Mouse (Mus musculus) midbrain, postnatal 0 days (tissue): ENCODE data around the gene Tenm2. TPM values are rescaled to one million over a fixed set of nuclear protein-coding genes. Genes with fewer than 3 reads are reported as not detected.
A peak's percentile ranks its signal among the peaks of the same experiment; 100 is the strongest.

Experiments
- ATAC-seq: fragments of 200-750 bp; cut with Nextera tagmentation; 2 replicates; pipeline ENCODE4 v1.8.0; 2017; ENCODE audit warnings: moderate number of reproducible peaks, mild to moderate bottlenecking, moderate TSS enrichment, moderate library complexity; ENCODE audit not compliant: low FRiP score
- DNase-seq: peaks from one replicate; pipeline ENCODE4 v3.0.0-alpha.2; 2015; ENCODE audit warnings: low spot score
- H3K27ac ChIP-seq: fragments of 300-500 bp; sonication (generic); 2 replicates; pipeline ENCODE4 v1.5.1; 2014; ENCODE audit warnings: low read depth, mild to moderate bottlenecking, low read length, mixed read lengths
- H3K27me3 ChIP-seq: fragments of 300-500 bp; sonication (generic); 2 replicates; pipeline ENCODE4 v1.6.1; 2014; ENCODE audit warnings: low read length, control low read depth, mixed read lengths; ENCODE audit not compliant: insufficient read depth
- H3K36me3 ChIP-seq: fragments of 300-500 bp; sonication (generic); 2 replicates; pipeline ENCODE4 v1.6.1; 2014; ENCODE audit warnings: low read length, control low read depth, mixed read lengths; ENCODE audit not compliant: insufficient read depth
- H3K4me1 ChIP-seq: fragments of 300-500 bp; sonication (generic); 2 replicates; pipeline ENCODE4 v1.6.1; 2014; ENCODE audit warnings: mild to moderate bottlenecking, control low read depth, antibody characterized with exemption, low read length, mixed read lengths; ENCODE audit not compliant: insufficient read depth
- H3K4me2 ChIP-seq: fragments of 300-500 bp; sonication (generic); 2 replicates; pipeline ENCODE4 v1.6.1; 2014; ENCODE audit warnings: low read depth, mild to moderate bottlenecking, low read length, mixed read lengths; ENCODE audit not compliant: poor library complexity, severe bottlenecking
- H3K4me3 ChIP-seq: fragments of 300-500 bp; sonication (generic); 2 replicates; pipeline ENCODE4 v1.5.1; 2014; ENCODE audit warnings: low read depth, mild to moderate bottlenecking, low read length, moderate library complexity
- H3K9ac ChIP-seq: fragments of 300-500 bp; sonication (generic); replicated peaks from 2 replicates; pipeline ENCODE4 v1.6.1; 2014; ENCODE audit warnings: mild to moderate bottlenecking, low read length, moderate library complexity, mixed read lengths; ENCODE audit not compliant: poor library complexity, severe bottlenecking
- H3K9me3 ChIP-seq: fragments of 300-500 bp; sonication (generic); 2 replicates; pipeline ENCODE4 v1.6.1; 2016; ENCODE audit warnings: low read length, control low read depth
- CTCF ChIP-seq: IDR thresholded peaks from 2 replicates; pipeline ENCODE4 v1.5.1; 2016; ENCODE audit warnings: antibody characterized with exemption, mild to moderate bottlenecking
- WGBS: fragments of 180-500 bp; shearing (Covaris S2); extraction: QIAGEN DNeasy Blood & Tissue Kit; methylation state at CpG from one replicate; pipeline ENCODE4 v1.1.7; 2014; 5-methylcytosine and 5-hydroxymethylcytosine counted together
- polyA plus RNA-seq: library from polyadenylated mRNA; unstranded; fragments of >200 nt; fragmentation: Nextera tagmentation; extraction: Ambion mirVana; gene quantifications from 2 replicates; pipeline ENCODE4 v1.2.1, GENCODE M21; 2015
- total RNA-seq: library from RNA; depleted of rRNA; stranded (reverse); fragments of >200 nt; gene quantifications from 2 replicates; pipeline ENCODE4 v1.2.3, GENCODE M21; 2014

The Tenm2 gene
- total and polyA plus RNA-seq, 2 experiments from 2014 or later = 62.6 to 138 TPM

GRCm38 (mm10) chr11:36698268-36698667 is 537.5 kb downstream of the Tenm2 start:
- no peaks in the 10 kb centered on the region for H3K9me3 ChIP-seq
- WGBS = 43% methylated on average over 7 of the region's 7 CpGs
- H3K9ac ChIP-seq = no peak overlapping the region
- no peaks in the 10 kb centered on the region for H3K27me3 ChIP-seq
- no peak overlapping the region for H3K27ac ChIP-seq
- no peaks in the 10 kb centered on the region for H3K36me3 ChIP-seq
- peaks cover 10% of the 10 kb centered on the region; the same call in 1 of the 2 replicates for H3K4me1 ChIP-seq
- H3K4me3 ChIP-seq = no peak overlapping the region
- no peak overlapping the region for H3K4me2 ChIP-seq
- ATAC-seq = no peak
- no peak for TF ChIP-seq CTCF
- DNase-seq = no peak

GRCm38 (mm10) chr11:36697816-36698215 is 537.9 kb downstream of the Tenm2 start:
- peaks cover 10% of the 10 kb centered on the region; the same call in 1 of the 2 replicates for H3K4me1 ChIP-seq
- no peak overlapping the region for H3K4me3 ChIP-seq
- no peak overlapping the region for H3K4me2 ChIP-seq
- ATAC-seq (no peak), DNase-seq (no peak)
- no peaks in the 10 kb centered on the region for H3K9me3 ChIP-seq
- H3K9ac ChIP-seq = no peak overlapping the region
- no peaks in the 10 kb centered on the region for H3K27me3 ChIP-seq
- H3K27ac ChIP-seq = no peak overlapping the region
- H3K36me3 ChIP-seq = no peaks in the 10 kb centered on the region
- 47% methylated on average over 8 of the region's 8 CpGs for WGBS
- TF ChIP-seq CTCF = no peak

- H3K4me1 ChIP-seq = peaks cover 10% of the 10 kb centered on the region; the same call in 1 of the 2 replicates
- H3K9ac ChIP-seq = no peak overlapping the region
- H3K27me3 ChIP-seq = no peaks in the 10 kb centered on the region
- DNase-seq = peak; percentile 63
- no peaks in the 10 kb centered on the region for H3K9me3 ChIP-seq
- no peak for TF ChIP-seq CTCF
- ATAC-seq = 0 out of 2 replicates have a peak, but pooled peaks have one; percentile 38
- 22% methylated on average over 10 of the region's 10 CpGs for WGBS
- H3K27ac ChIP-seq = no peak overlapping the region
- H3K4me3 ChIP-seq = no peak overlapping the region
- H3K36me3 ChIP-seq = no peaks in the 10 kb centered on the region
- peak overlapping the region; percentile 13; the same call in 1 of the 2 replicates for H3K4me2 ChIP-seq
Measured at GRCm38 (mm10) chr11:36697021-36697639, 538.6 kb downstream of the Tenm2 start.

GRCm38 (mm10) chr11:36694810-36695209 is 541.0 kb downstream of the Tenm2 start:
- Histone ChIP-seq H3K9ac (0 out of 2 replicates have a peak overlapping the region, but pooled peaks have one; percentile 24), H3K4me1 (peaks cover 10% of the 10 kb centered on the region; the same call in 1 of the 2 replicates), H3K4me2 (peak overlapping the region; percentile 20), H3K36me3 (no peaks in the 10 kb centered on the region), H3K27ac (peak overlapping the region; percentile 47; the same call in 1 of the 2 replicates), H3K9me3 (no peaks in the 10 kb centered on the region), H3K27me3 (no peaks in the 10 kb centered on the region), H3K4me3 (no peak overlapping the region)
- WGBS = 24% methylated on average over 8 of the region's 8 CpGs
- TF ChIP-seq CTCF = peak; percentile 72
- DNase-seq (peak; percentile 63), ATAC-seq (no peak)

- H3K27ac ChIP-seq = no peak overlapping the region
- DNase-seq (peak; percentile 48), ATAC-seq (no peak)
- H3K9ac ChIP-seq = no peak overlapping the region
- no peak overlapping the region for H3K4me3 ChIP-seq
- peak; percentile 45 for TF ChIP-seq CTCF
- H3K4me1 ChIP-seq = peaks cover 10% of the 10 kb centered on the region; the same call in 1 of the 2 replicates
- no peak overlapping the region for H3K4me2 ChIP-seq
- H3K27me3 ChIP-seq = no peaks in the 10 kb centered on the region
- no peaks in the 10 kb centered on the region for H3K9me3 ChIP-seq
- no peaks in the 10 kb centered on the region for H3K36me3 ChIP-seq
- WGBS = 76% methylated on average over 3 of the region's 3 CpGs
Measured at GRCm38 (mm10) chr11:36692637-36693036, 543.1 kb downstream of the Tenm2 start.

GRCm38 (mm10) chr11:36690826-36691225 is 544.9 kb downstream of the Tenm2 start:
- H3K9ac ChIP-seq = no peak overlapping the region
- H3K9me3 ChIP-seq = no peaks in the 10 kb centered on the region
- 0 out of 2 replicates have a peak, but pooled peaks cover 4% of the 10 kb centered on the region for H3K4me1 ChIP-seq
- H3K4me2 ChIP-seq = no peak overlapping the region
- no peak overlapping the region for H3K27ac ChIP-seq
- no peaks in the 10 kb centered on the region for H3K36me3 ChIP-seq
- WGBS = 54% methylated on average over 6 of the region's 6 CpGs
- ATAC-seq (no peak), DNase-seq (no peak)
- no peaks in the 10 kb centered on the region for H3K27me3 ChIP-seq
- TF ChIP-seq CTCF = no peak
- H3K4me3 ChIP-seq = no peak overlapping the region
